Mouse (Mus musculus) large intestine, adult 2 months (tissue): ENCODE data around the gene Slc7a5. TPM values are rescaled to one million over a fixed set of nuclear protein-coding genes. Genes with fewer than 3 reads are reported as not detected.

Experiments
- DNase-seq: peaks from one replicate; pipeline ENCODE4 v3.0.0-alpha.2; 2012; ENCODE audit warnings: low read depth, low spot score
- WGBS: fragments of 180-500 bp; shearing (Covaris S2); methylation state at CpG from one replicate; pipeline ENCODE4 v1.1.7; 2018; 5-methylcytosine and 5-hydroxymethylcytosine counted together
- polyA plus RNA-seq: library from polyadenylated mRNA; depleted of rRNA; stranded (reverse); fragments of >200 nt; gene quantifications from 2 replicates; pipeline ENCODE4 v1.2.3, GENCODE M21; 2012

The Slc7a5 gene
- polyA plus RNA-seq, 1 experiment, result 19.3 TPM

GRCm38 (mm10) chr8:121938732-121939131 is 31.2 kb upstream of the Slc7a5 start:
- DNase-seq, result no peak
- WGBS, result 86% methylated on average over 7 of the region's 7 CpGs

DNA sequence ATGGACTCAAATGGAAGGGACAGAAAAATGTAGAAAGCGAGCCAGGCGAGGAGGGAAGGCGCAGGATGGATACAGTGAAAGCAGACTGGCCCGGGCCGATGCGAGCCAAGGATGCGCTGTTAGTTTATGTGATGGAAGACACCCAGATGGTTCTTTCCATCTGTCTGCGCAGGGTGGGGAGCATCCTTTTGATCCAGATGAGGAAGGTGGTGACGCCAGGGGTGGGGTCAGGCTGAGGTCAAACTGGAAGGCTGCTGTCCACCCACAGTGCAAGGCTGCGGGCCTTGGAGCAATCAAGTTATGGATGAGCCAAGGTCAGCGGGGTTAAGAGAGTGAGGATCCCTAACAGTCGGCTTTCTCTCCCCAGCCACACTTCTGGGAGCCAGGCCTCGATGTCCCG is 28.9 kb upstream of the Slc7a5 start:
- no peak for DNase-seq
- 58% methylated on average over 14 of the region's 14 CpGs for WGBS

- no peak for DNase-seq
- WGBS, result 44% methylated on average over 12 of the region's 12 CpGs
These were observed 28.1 kb upstream of the Slc7a5 start for GRCm38 (mm10) chr8:121935341-121936294.

- no peak for DNase-seq
These were observed 27.4 kb upstream of the Slc7a5 start for GRCm38 (mm10) chr8:121934923-121935322.

DNA sequence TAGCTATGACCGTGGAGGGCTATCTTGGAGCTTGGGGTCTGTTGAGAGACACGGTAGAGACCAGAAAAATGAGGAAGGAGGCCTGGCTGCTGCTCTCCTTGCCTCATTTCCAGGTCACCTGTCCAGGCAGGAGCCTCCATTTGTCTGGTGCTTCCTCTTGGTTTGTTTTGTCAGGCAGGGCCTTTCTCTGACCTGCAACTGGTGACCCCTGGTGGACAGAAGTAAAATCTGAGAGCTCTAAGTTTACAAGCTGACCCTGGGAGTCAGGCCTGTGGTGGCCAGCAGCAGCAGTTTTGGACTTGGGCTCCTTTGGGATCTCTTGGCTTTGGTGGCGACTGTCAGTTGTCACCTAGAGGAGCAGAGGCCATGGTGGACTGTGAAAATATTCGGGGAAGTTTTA is 27.0 kb upstream of the Slc7a5 start:
- 33% methylated on average over 4 of the region's 4 CpGs for WGBS
- DNase-seq, result no peak

DNA sequence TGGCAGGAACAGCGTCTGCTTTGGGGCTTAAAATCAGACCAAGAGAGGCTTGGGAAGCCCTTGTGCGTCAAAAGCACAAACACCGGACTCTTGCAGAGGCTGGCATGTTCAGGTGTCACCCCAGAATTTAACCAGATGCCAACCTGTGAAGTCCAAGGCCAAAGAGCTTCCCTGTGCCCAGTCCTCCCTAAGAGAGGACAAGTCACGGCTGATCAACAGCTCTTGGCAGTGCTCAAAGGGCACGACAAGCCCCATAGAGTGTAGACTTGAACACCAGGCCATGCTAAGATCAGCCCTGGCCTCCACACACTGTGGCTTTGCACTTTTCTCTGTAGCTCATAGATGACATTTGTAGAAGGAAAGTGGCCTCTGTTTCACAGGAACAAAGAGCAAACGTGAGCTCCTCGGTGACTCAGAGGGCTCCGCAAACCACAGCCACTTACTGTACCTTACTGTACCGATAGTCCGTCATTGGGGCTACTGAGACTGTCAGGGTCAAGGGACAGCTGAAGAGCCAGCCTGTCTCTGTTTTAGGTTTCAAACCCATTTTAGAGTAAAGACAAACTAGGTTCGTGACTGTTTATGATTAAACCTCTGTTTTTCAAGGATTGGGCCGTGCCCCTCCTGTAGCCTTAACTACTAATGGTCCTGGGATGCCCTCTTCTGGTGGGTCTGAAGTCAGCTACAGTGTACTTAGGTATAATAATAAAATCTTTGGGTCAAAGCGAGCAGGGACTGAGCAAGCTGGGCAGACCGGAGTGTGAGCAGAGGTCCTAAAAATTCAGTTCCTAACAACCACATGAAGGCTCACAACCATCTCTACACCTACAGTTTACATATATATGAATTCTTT is 25.4 kb upstream of the Slc7a5 start:
- DNase-seq, result no peak
- WGBS, result 85% methylated on average over 14 of the region's 14 CpGs

- WGBS, result 84% methylated on average over 12 of the region's 12 CpGs
- DNase-seq, result no peak
These were observed 24.7 kb upstream of the Slc7a5 start for GRCm38 (mm10) chr8:121932026-121932667.

DNA sequence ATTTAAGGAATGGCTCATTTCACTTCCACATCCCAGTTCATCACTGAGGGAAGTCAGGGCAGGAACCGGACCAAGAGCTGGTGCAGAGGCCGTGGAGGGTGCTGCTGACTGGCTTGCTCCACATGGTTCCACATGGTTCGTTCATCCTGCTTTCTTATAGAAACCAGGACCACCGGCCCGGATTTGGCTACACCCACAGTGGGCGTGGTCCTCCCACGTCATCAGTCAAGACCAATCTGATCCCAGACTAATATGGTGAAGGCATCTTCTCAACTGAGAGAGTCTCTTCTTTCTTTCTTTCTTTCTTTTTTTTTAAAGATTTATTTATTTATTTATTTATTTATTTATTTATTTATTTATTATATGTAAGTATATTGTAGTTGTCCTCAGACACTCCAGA is 24.1 kb upstream of the Slc7a5 start:
- DNase-seq, result no peak
- 80% methylated on average over 7 of the region's 7 CpGs for WGBS

- 76% methylated on average over 4 of the region's 4 CpGs for WGBS
- DNase-seq, result no peak
These were observed 22.6 kb upstream of the Slc7a5 start for GRCm38 (mm10) chr8:121930047-121930446.

GRCm38 (mm10) chr8:121927316-121927715 is 19.8 kb upstream of the Slc7a5 start:
- WGBS, result 31% methylated on average over 8 of the region's 8 CpGs
- no peak for DNase-seq

- WGBS, result 59% methylated on average over 8 of the region's 8 CpGs
- no peak for DNase-seq
These were observed 18.8 kb upstream of the Slc7a5 start for GRCm38 (mm10) chr8:121926266-121926665.

DNA sequence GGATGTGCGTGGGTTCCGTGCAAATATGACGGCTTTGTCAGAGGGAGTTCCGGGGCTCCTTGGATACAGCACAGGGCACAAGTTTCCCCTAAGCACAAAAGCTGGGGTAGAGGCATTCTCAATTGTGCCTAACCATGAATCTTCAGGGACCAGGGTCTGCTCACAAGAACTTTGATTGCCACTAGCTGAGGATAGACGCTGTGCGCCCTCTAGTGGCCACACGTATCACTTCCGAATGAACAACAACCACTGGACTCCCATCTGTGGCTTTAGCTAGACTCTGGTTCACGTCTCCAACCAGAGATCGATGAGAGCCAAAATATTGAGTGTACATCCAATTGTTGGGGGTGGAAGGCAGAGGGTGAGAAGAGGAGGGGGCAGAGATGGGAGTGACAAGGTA is 18.1 kb upstream of the Slc7a5 start:
- 28% methylated on average over 10 of the region's 10 CpGs for WGBS
- no peak for DNase-seq

DNA sequence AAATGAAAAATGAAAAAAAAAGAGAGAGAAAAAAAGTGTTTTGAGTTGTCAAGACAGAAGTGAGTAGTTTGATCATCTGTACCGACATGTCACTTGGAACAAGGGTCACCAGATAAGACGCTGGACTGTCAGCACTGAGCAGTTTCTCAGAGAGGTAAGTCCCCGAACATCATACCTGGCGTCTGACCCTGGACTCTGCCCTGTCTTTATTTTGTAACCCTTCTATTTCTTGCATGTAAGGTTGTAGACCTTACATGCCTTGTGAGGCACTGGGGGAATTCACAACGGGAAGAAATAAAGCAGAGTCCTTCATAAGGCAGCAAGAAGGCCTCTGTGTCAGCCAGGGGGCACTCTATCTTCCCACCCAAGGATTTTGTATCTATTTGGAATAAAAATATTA is 17.2 kb upstream of the Slc7a5 start:
- no peak for DNase-seq
- WGBS, result 60% methylated on average over 5 of the region's 5 CpGs

DNA sequence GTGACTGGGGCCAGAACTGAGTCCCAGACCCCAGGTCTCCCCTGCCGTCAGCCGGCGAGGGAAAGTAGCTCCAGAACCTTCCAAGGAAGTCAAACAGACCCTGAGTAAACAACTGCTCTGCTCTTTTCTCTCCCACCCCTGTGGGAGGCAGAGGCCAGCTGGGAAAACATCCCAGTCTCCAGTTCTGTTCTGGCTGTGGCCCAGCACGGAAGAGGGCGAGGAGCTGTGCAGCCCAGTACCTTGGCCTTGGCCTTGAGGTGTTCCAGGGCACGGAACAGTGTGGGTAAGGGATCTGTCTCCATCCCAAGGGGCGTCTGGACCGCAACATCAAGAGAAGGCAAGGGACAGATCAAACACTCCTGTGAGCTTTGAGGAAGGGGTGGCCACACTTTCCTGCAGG is 14.6 kb upstream of the Slc7a5 start:
- DNase-seq, result no peak
- WGBS, result 14% methylated on average over 8 of the region's 8 CpGs

GRCm38 (mm10) chr8:121921582-121921981 is 14.1 kb upstream of the Slc7a5 start:
- WGBS, result 63% methylated on average over 8 of the region's 8 CpGs
- no peak for DNase-seq

GRCm38 (mm10) chr8:121919731-121920130 is 12.2 kb upstream of the Slc7a5 start:
- no peak for DNase-seq
- 23% methylated on average over 3 of the region's 3 CpGs for WGBS

- no peak for DNase-seq
- 40% methylated on average over 4 of the region's 4 CpGs for WGBS
These were observed 11.7 kb upstream of the Slc7a5 start for GRCm38 (mm10) chr8:121919158-121919557.

- DNase-seq, result no peak
- WGBS, result 23% methylated on average over 8 of the region's 8 CpGs
These were observed 5.9 kb upstream of the Slc7a5 start for GRCm38 (mm10) chr8:121913378-121913777.

GRCm38 (mm10) chr8:121912831-121913230 is 5.3 kb upstream of the Slc7a5 start:
- DNase-seq, result no peak
- 67% methylated on average over 3 of the region's 3 CpGs for WGBS

GRCm38 (mm10) chr8:121911987-121912386 is 4.5 kb upstream of the Slc7a5 start:
- no peak for DNase-seq
- 79% methylated on average over 7 of the region's 7 CpGs for whole genome bisulfite sequencing
